Mouse (Mus musculus) cortical plate, adult 2 months (tissue): ENCODE results near the gene Dab1.

Experiments used
- CTCF ChIP-seq: fragments of 200-500 bp; IDR thresholded peaks from 2 replicates; pipeline ENCODE4 v1.5.1; 2011; ENCODE audit warnings: mild to moderate bottlenecking, control low read depth, low read length; ENCODE audit not compliant: insufficient read depth; ENCODE audit errors: extremely low read depth
- POLR2A ChIP-seq: fragments of 200-500 bp; IDR thresholded peaks from 2 replicates; pipeline ENCODE4 v1.6.1; 2011; ENCODE audit warnings: mild to moderate bottlenecking, low read length, control low read depth; ENCODE audit not compliant: insufficient read depth; ENCODE audit errors: extremely low read depth

- no peak for TF ChIP-seq CTCF
- TF ChIP-seq POLR2A = no peak
These were observed 752.0 kb downstream of the Dab1 start for GRCm38 (mm10) chr4:104371136-104371535.
